Mouse (Mus musculus) right cerebral cortex, adult 2 months (tissue): ENCODE measurements around the gene Qdpr.

Experiments used
- DNase-seq, 2 experiments: peaks; one replicate each; pipeline ENCODE4 v3.0.0; 2021 to 2022; ENCODE audit warnings: low spot score in 2 of 2

Gene Qdpr

DNA sequence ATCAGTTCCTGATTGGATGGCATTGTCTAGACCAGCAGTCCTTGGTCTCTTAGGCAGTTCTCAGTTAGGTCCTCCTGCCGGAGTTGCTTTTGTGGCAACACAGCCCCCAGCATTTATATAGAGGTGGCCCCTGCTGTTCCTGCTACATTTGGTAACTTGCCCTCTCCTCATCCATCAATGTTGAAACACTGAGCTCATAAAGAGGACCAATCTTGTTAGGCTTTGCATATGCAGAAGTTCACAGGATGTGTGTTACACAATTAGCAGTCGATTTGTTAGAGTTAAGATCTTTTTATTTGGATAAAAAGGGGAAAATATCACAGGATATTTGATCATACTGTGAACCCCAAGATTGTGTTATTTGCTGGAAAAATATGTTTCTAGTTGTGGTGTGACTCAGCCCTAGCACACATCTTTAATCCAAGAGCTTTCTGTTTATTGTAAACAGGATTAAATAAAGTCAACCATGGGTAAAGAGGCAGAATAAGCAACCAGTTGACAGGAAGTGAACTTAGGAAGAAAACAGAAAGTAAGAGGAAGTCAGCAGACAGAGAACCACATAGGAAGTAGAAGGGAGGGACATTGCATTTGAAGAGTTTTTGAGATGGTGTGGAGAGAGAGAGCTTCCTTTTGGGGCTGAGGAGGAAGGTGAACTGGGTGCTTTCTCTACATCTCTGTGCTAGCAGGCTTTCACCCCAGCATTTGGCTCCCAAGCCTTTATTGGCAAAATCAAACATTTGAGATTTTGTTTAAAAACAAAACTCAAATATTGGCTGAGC lies 65.8 kb downstream of the Qdpr start:
- DNase-seq: no peak
